Mouse (Mus musculus) erythroblast, embryonic 14.5 days (primary cell): ENCODE measurements around the gene Olfm4.

Experiments used
- GATA1 ChIP-seq: IDR thresholded peaks from 2 replicates; pipeline ENCODE4 v1.6.1; 2012; ENCODE audit warnings: low read length, inconsistent platforms, mixed read lengths
- TAL1 ChIP-seq: IDR thresholded peaks from 3 replicates; pipeline ENCODE4 v1.6.1; 2012; ENCODE audit warnings: low read length, inconsistent platforms, mixed read lengths

- no peak for TF ChIP-seq TAL1
- no peak for TF ChIP-seq GATA1
These were observed 49.5 kb upstream of the Olfm4 start for GRCm38 (mm10) chr14:79934426-79934825.
